Mouse (Mus musculus) kidney, adult 18-20 months (tissue): ENCODE results near the gene C1s2.
"Not testable (repeated sequence)": the region's sequence is repeated elsewhere in the genome, so short reads cannot be mapped to it uniquely, and the experiment has no call there.

Experiments used
- DNase-seq: peaks from one replicate; pipeline ENCODE4 v3.0.0; 2021

Gene C1s2

GRCm38 (mm10) chr6:124636858-124637460 is 1.1 kb upstream of the C1s2 start:
- not testable (repeated sequence) for DNase-seq

GRCm38 (mm10) chr6:124630763-124631162 is 5.1 kb downstream of the C1s2 start:
- no peak for DNase-seq

DNA sequence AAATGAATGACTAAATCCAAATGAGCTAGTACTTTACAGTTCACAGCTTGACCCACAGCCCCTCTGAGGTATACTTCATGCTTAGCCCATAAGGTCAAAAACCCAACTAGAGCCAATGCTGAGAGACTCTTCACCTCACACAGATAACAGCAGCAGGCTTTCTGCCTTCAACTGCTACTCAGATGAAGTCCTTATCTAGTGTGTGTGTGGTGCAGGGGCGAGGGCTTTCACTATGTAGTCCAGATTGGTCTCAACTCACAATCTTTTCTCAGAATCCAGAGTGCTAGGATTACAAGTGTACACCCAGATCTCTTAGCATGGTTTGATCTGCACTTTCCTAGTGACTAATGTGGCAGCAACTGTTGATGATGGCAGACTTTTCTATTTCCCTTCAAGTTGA is 9.7 kb downstream of the C1s2 start:
- DNase-seq = not testable (repeated sequence)

DNA sequence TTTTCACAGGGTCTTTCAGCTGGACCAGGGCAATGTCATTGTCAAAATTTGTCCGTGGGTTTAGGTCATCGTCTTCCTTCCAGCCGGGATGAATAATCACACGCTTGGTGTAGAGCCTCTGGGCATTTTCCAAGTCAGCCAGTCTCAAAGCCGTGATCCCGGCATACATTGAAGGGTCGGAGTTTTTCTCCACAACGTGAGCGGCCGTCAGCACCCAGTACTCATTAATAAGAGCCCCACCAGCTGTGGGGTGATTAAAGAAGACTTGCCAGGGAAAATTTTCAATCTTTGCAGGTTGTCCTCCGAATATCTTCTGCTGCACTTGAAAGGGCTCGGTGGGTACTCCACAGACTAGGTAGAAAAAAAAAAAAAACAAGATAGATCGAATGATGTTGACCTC is 10.3 kb downstream of the C1s2 start:
- no peak for DNase-seq

- DNase-seq = no peak
Observed at GRCm38 (mm10) chr6:124602031-124602430, 33.9 kb downstream of the C1s2 start.

- DNase-seq = no peak
Observed at GRCm38 (mm10) chr6:124593121-124593520, 42.8 kb downstream of the C1s2 start.

DNA sequence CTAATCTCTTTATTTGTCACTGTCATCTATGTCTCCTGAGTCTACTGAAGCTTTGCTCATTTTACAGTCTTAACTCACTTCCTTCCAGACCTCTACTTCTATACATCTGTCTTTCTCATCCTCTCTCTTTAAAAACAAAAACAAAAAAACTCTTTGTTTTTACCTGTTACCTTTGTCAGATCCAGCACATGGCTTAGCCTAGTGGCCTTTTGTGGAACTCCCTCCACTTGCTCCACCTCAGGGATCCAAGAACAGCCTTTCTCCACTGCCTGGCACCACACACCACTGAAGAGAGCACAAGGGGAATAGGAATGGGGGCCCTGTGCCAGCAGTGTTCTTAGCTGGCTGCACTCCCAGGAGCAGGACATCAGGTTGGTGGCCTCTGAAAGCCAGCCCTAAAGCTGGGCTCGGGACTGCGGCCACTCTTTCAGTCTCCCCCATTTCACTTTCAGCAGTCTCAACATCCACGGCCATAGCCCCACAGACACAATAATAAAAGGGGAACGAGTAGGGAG is 43.6 kb downstream of the C1s2 start:
- DNase-seq = no peak

GRCm38 (mm10) chr6:124588771-124589170 is 47.1 kb downstream of the C1s2 start:
- no peak for DNase-seq

GRCm38 (mm10) chr6:124586266-124586665 is 49.6 kb downstream of the C1s2 start:
- no peak for DNase-seq

GRCm38 (mm10) chr6:124585761-124586160 is 50.1 kb downstream of the C1s2 start:
- no peak for DNase-seq

- DNase-seq = no peak
Observed at GRCm38 (mm10) chr6:124584935-124585334, 51.0 kb downstream of the C1s2 start.

- no peak for DNase-seq
Observed at GRCm38 (mm10) chr6:124582231-124582630, 53.7 kb downstream of the C1s2 start.

GRCm38 (mm10) chr6:124580155-124580554 is 55.7 kb downstream of the C1s2 start:
- not testable (repeated sequence) for DNase-seq

DNA sequence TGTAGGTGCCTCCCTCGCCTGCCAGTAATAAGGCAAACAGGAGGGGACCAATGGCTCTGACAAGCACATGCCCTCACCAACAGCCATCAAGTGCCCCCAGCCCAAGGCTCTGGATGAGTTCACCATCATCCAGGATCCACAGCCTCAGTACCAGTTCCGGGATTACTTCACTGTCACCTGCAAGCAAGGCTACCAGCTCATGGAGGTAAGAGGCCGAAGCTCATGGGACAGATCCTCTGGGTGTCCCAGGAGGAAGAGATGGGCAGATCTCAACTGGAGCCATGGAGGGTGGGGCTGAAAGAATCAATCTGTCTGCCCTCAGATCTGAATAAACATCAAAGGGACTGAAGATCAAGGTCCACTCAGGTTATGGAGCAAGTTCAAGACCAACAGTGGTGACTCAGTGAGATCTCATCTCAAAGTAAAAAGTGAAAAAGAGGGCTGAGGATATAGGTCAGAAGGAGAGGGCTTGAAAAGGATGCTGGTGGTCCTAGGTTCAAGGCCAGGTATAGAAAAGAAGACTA is 60.7 kb downstream of the C1s2 start:
- DNase-seq = not testable (repeated sequence)
